Mouse (Mus musculus): ENCODE results near the gene Bcl9.

- TF ChIP-seq POLR2A (IDR thresholded peaks at IDR 0.05; ENCODE audit: borderline replicate concordance, insufficient read depth, low read length): no peak
- no peak for TF ChIP-seq CTCF (IDR thresholded peaks at IDR 0.05; ENCODE audit: borderline replicate concordance, insufficient read depth, low read depth, low read length)
These were observed 13.7 kb downstream of the Bcl9 start for GRCm38 (mm10) chr3:97284056-97284455.

All from cerebellum, adult 2 months (tissue).